Mouse (Mus musculus) central nervous system, embryonic 11.5 days (tissue): ENCODE data around the gene Skor1. TPM values are rescaled to one million over a fixed set of nuclear protein-coding genes. Genes with fewer than 3 reads are reported as not detected.

Experiments
- polyA plus RNA-seq: library from polyadenylated mRNA; depleted of rRNA; stranded (reverse); fragments of >200 nt; gene quantifications from 2 replicates; pipeline ENCODE4 v1.2.3, GENCODE M21; 2012; rRNA removed

The Skor1 gene
- polyA plus RNA-seq = 1.1 and 4.2 TPM in 2 replicates

DNA sequence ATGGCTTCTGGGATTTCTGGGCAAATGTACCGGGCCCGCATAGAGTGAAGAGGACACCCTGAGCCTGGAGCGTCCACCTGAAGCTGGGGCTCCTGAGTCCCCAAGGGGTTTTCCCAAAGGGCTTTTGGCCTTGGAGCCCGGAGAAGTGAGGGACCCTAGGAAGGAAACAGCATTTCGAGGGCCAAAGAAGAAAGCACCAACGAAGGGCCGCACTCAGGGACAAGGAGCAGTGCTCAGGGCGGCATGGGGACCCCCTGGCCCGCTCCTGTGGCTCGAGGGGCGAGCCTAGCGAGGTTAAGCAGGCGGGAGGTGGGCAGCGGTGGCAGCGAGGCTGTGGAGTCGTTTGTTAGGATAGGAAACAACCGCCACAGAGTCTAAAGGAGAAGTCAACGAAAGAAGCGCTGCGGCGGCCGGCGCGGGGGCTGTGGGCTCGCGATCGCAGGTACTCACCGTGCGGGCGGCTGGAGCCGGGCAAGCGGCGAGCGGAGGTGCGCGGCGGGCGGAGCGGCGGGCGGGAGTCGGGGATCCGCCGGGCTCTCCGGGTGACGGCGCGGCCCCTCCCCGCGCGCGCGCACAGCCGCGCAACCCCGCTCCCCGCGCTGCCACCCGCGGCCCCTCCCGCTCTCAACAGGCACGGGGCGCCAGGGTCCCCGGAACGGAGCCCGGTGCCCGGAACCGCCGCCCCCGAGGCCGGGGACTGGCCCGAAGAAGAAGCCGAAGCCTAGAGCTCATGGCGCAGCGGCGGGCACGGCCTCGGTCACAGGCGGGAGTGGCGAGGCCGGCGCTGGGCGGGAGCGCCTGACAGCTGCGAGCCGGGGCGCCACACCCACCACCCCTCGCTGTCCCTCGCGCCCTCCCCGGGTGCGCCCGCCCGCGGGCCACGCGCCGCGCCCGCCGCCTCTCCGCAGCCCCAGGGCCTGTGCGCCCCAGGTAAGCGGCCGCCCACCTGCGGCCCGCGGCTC lies at the start of gene Skor1:
Gene Skor1, minus strand, starts transcription at position 552 of the 962 bp plus-strand sequence.

Other genes starting within 250 kb of the Skor1 start
- 18.6 and 29.0 TPM in 2 replicates for gene Pias1, start 161.0 kb downstream of the Skor1 start, polyA plus RNA-seq
- gene Map2k5, start 228.9 kb upstream of the Skor1 start, polyA plus RNA-seq = 19.5 and 27.8 TPM in 2 replicates